Mouse (Mus musculus) myocyte (in vitro differentiated cells): ENCODE measurements around the gene Trpd52l3. TPM values are rescaled to one million over a fixed set of nuclear protein-coding genes. Genes with fewer than 3 reads are reported as not detected.

Experiments
- H3K27me3 ChIP-seq: one replicate; pipeline ENCODE4 v1.6.1; 2011; ENCODE audit not compliant: control insufficient read depth, insufficient read depth, insufficient read length
- H3K36me3 ChIP-seq: one replicate; pipeline ENCODE4 v1.6.1; 2011; ENCODE audit not compliant: control insufficient read depth, insufficient read depth
- H3K4me2 ChIP-seq: one replicate; pipeline ENCODE4 v1.6.1; 2011; ENCODE audit warnings: low read depth, control low read depth
- H3K4me3 ChIP-seq: one replicate; pipeline ENCODE4 v1.5.1; 2011; ENCODE audit warnings: mild to moderate bottlenecking, control low read depth, moderate library complexity
- H3K79me2 ChIP-seq: one replicate; pipeline ENCODE4 v1.6.1; 2011; ENCODE audit not compliant: control insufficient read depth, insufficient read depth
- H3ac ChIP-seq: one replicate; pipeline ENCODE4 v1.6.1; 2011; ENCODE audit not compliant: control insufficient read depth, insufficient read length
- CEBPB ChIP-seq: IDR thresholded peaks from 2 replicates; pipeline ENCODE4 v1.6.1; 2011; ENCODE audit warnings: mild to moderate bottlenecking, moderate library complexity; ENCODE audit not compliant: poor library complexity, insufficient read depth, severe bottlenecking
- E2F4 ChIP-seq: IDR thresholded peaks from one replicate; pipeline ENCODE4 v1.6.1; 2011; ENCODE audit warnings: mild to moderate bottlenecking, control low read depth, moderate library complexity; ENCODE audit not compliant: insufficient read depth
- MAX ChIP-seq: IDR thresholded peaks from one replicate; pipeline ENCODE4 v1.6.1; 2011; ENCODE audit warnings: low read depth, mild to moderate bottlenecking, control low read depth
- MYOD1 ChIP-seq, 3 experiments: IDR thresholded peaks; one replicate each; pipeline ENCODE4 v1.6.1; 2011; ENCODE audit warnings: control low read depth in 2 of 3, low read depth in 2 of 3, mild to moderate bottlenecking in 2 of 3, moderate library complexity in 1 of 3; ENCODE audit not compliant: insufficient read length in 2 of 3, control insufficient read depth in 1 of 3
- MYOG ChIP-seq, 3 experiments: IDR thresholded peaks; one replicate each; pipeline ENCODE4 v1.6.1; 2011; ENCODE audit warnings: control low read depth in 2 of 3, low read depth in 2 of 3, mild to moderate bottlenecking in 2 of 3; ENCODE audit not compliant: insufficient read length in 2 of 3, control insufficient read depth in 1 of 3, insufficient read depth in 1 of 3
- POLR2A ChIP-seq: IDR thresholded peaks from one replicate; pipeline ENCODE4 v1.6.1; 2011; ENCODE audit warnings: low read depth, mild to moderate bottlenecking, control low read depth, moderate library complexity; ENCODE audit not compliant: insufficient read length
- POLR2AphosphoS2 ChIP-seq: IDR thresholded peaks from one replicate; pipeline ENCODE4 v1.6.1; 2011; ENCODE audit warnings: low read depth, control low read depth; ENCODE audit not compliant: insufficient read length
- REST ChIP-seq: IDR thresholded peaks from one replicate; pipeline ENCODE4 v1.6.1; 2011; ENCODE audit warnings: mild to moderate bottlenecking, control low read depth, moderate library complexity; ENCODE audit not compliant: insufficient read depth, insufficient read length
- SRF ChIP-seq: IDR thresholded peaks from one replicate; pipeline ENCODE4 v1.6.1; 2011; ENCODE audit warnings: low read depth; ENCODE audit not compliant: control insufficient read depth, insufficient read length
- TCF12 ChIP-seq: IDR thresholded peaks from one replicate; pipeline ENCODE4 v1.6.1; 2011; ENCODE audit warnings: mild to moderate bottlenecking, control low read depth; ENCODE audit not compliant: poor library complexity, insufficient read depth, severe bottlenecking
- TCF3 ChIP-seq: IDR thresholded peaks from one replicate; pipeline ENCODE4 v1.6.1; 2011; ENCODE audit warnings: low read depth, control low read depth; ENCODE audit not compliant: insufficient read length
- USF1 ChIP-seq: IDR thresholded peaks from one replicate; pipeline ENCODE4 v1.6.1; 2011; ENCODE audit warnings: low read depth, mild to moderate bottlenecking, control low read depth, moderate library complexity
- polyA plus RNA-seq: library from polyadenylated mRNA; unstranded; fragments of >200 nt; fragmentation: generic; extraction: Trizol; gene quantifications from one replicate; pipeline ENCODE4 v1.2.1, GENCODE M21; 2012; ENCODE audit warnings: missing spikeins

Gene Trpd52l3
- polyA plus RNA-seq, 1 experiment = not detected

DNA sequence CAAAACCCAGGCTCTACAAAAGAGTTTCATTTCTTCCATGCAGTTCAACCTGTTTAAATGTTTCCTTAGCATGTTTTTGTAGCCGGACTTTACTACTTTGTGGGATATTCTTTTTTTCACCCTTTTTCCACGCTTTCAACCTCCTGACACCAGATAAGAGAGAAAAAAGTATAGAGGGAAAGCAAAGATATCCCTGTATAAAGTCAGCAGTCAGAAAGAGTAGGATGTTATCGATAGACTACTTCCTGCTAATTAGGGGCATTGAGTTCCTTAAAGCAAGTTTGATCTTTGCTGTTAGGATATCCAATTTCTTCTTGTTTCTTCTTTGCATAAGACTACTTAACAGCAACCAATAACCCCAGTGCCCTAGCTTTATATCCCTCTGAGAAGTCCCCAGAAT lies 47.9 kb downstream of the Trpd52l3 start:
- TF ChIP-seq MYOD1 (IDR thresholded peaks at IDR 0.05; ENCODE audit: control insufficient read depth in 1 of 3, insufficient read length in 2 of 3, low read depth in 2 of 3) = no peak
- no peak for TF ChIP-seq CEBPB
- TF ChIP-seq TCF12 = no peak
- no peak for TF ChIP-seq E2F4
- TF ChIP-seq SRF = no peak
- TF ChIP-seq POLR2AphosphoS2 = no peak
- TF ChIP-seq MAX = no peak
- TF ChIP-seq TCF3 = no peak
- TF ChIP-seq POLR2A = no peak
- no peak for TF ChIP-seq REST
- TF ChIP-seq USF1 = no peak
- no peak for TF ChIP-seq MYOG (IDR thresholded peaks at IDR 0.05; ENCODE audit: control insufficient read depth in 1 of 3, insufficient read depth in 1 of 3, insufficient read length in 2 of 3, low read depth in 2 of 3)
- Histone ChIP-seq H3K4me3 (no peak overlapping the region), H3K36me3 (peaks cover 5% of the 10 kb centered on the region), H3K27me3 (no peaks in the 10 kb centered on the region), H3ac (no peak overlapping the region), H3K79me2 (peaks cover 99% of the 10 kb centered on the region), H3K4me2 (no peak overlapping the region)

DNA sequence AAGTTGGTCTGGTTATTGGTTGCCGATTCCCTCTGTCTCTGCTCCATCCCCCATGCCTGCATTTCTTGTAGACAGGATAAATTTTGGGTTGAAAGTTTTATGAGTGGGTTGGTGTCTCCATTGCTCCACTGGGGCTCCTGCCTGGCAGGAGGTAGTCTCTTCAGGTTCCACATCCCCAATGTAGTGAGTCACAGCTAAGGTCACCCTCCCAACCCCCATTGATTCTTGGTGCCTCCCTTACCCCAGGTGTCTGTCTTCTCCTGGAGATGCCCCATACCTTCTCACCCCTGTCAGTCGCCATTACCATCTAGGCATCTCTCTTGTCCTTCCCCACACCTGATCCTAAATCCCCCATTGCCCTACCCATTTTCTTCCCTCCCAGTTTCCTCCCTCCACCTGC lies 50.6 kb downstream of the Trpd52l3 start:
- Histone ChIP-seq H3K79me2 (peaks cover 99% of the 10 kb centered on the region), H3K27me3 (no peaks in the 10 kb centered on the region), H3ac (no peak overlapping the region), H3K4me3 (no peak overlapping the region), H3K36me3 (peaks cover 7% of the 10 kb centered on the region), H3K4me2 (no peak overlapping the region)
- no peak for TF ChIP-seq CEBPB
- no peak for TF ChIP-seq TCF3
- no peak for TF ChIP-seq POLR2A
- no peak for TF ChIP-seq USF1
- TF ChIP-seq TCF12 = no peak
- TF ChIP-seq POLR2AphosphoS2 = no peak
- TF ChIP-seq MAX = no peak

Other genes with a start within 250 kb of the Trpd52l3 start
- 3.1 TPM for gene 9930021J03Rik, start 197.8 kb upstream of the Trpd52l3 start, polyA plus RNA-seq
- gene Ranbp6, start 190.8 kb upstream of the Trpd52l3 start, polyA plus RNA-seq = 2.1 TPM
- gene Il33, start 78.7 kb upstream of the Trpd52l3 start, polyA plus RNA-seq = 1.4 TPM
- gene Uhrf2, start 26.7 kb downstream of the Trpd52l3 start, polyA plus RNA-seq = 17.2 TPM
- gene Gldc, start 171.6 kb downstream of the Trpd52l3 start, polyA plus RNA-seq = 1.1 TPM
- not detected for gene Mbl2, start 229.2 kb downstream of the Trpd52l3 start, polyA plus RNA-seq